Mouse (Mus musculus) CH12.LX (cell line): ENCODE results near the gene Nrg3.

Experiments
- CTCF ChIP-seq, 2 experiments: IDR thresholded peaks in 1 of 2; conservative IDR thresholded peaks in 1 of 2; 2 replicates each; pipeline ENCODE4 v1.5.1; 2011 to 2012; ENCODE audit warnings: low read depth in 2 of 2, low read length in 2 of 2, improper control_type of control experiment in 1 of 2, inconsistent platforms in 1 of 2, mild to moderate bottlenecking in 1 of 2, moderate library complexity in 1 of 2
- ETS1 ChIP-seq: conservative IDR thresholded peaks from 2 replicates; pipeline ENCODE4 v1.6.1; 2012; ENCODE audit warnings: low read depth, mild to moderate bottlenecking, inconsistent platforms, low read length, improper control_type of control experiment, moderate library complexity
- HCFC1 ChIP-seq: IDR thresholded peaks from 2 replicates; pipeline ENCODE4 v1.6.1; 2012; ENCODE audit warnings: low read depth, mild to moderate bottlenecking, inconsistent platforms, low read length, improper control_type of control experiment
- JUND ChIP-seq: conservative IDR thresholded peaks from 2 replicates; pipeline ENCODE4 v1.6.1; 2011; ENCODE audit warnings: low read depth, low read length, improper control_type of control experiment
- MAX ChIP-seq: IDR thresholded peaks from 2 replicates; pipeline ENCODE4 v1.6.1; 2011; ENCODE audit warnings: low read length, improper control_type of control experiment
- MYC ChIP-seq: IDR thresholded peaks from 2 replicates; pipeline ENCODE4 v1.6.1; 2011; ENCODE audit warnings: low read depth, mild to moderate bottlenecking, improper control_type of control experiment, low read length
- NRF1 ChIP-seq: IDR thresholded peaks from 2 replicates; pipeline ENCODE4 v1.6.1; 2014; ENCODE audit warnings: low read depth, mild to moderate bottlenecking, inconsistent platforms, low read length, improper control_type of control experiment, moderate library complexity
- POLR2A ChIP-seq: IDR thresholded peaks from 2 replicates; pipeline ENCODE4 v1.6.1; 2011; ENCODE audit warnings: low read depth, mild to moderate bottlenecking, improper control_type of control experiment, low read length
- POLR2AphosphoS2 ChIP-seq: IDR thresholded peaks from 2 replicates; pipeline ENCODE4 v1.6.1; 2011; ENCODE audit warnings: low read depth, low read length, improper control_type of control experiment
- SMC3 ChIP-seq: IDR thresholded peaks from 2 replicates; pipeline ENCODE4 v1.6.1; 2011; ENCODE audit warnings: low read depth, low read length, improper control_type of control experiment
- UBTF ChIP-seq: IDR thresholded peaks from 2 replicates; pipeline ENCODE4 v1.6.1; 2012; ENCODE audit warnings: low read depth, mild to moderate bottlenecking, inconsistent platforms, low read length, improper control_type of control experiment, moderate library complexity
- USF2 ChIP-seq: conservative IDR thresholded peaks from 2 replicates; pipeline ENCODE4 v1.6.1; 2011; ENCODE audit warnings: low read depth, low read length, improper control_type of control experiment
- ZMIZ1 ChIP-seq: IDR thresholded peaks from 2 replicates; pipeline ENCODE4 v1.6.1; 2012; ENCODE audit warnings: low read depth, mild to moderate bottlenecking, inconsistent platforms, low read length, improper control_type of control experiment

DNA sequence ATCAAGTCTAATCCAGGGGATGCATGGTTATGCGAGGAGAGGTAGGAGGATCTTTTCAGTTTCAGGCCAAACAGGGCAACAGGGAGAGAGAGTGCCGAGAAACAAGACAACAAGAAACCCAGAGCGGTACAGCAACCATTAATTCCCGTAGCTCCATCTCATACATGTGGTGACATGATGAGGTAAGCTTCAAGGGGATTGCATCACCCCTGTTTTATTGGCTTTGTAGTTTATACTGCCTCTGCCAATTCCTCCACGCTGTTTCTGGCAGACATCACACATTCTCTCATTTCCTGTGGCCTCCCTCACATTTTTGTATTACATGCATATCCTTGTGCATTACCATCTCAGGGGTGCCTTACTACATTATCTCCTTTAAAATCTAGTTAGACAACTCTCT is 280.9 kb downstream of the Nrg3 start:
- TF ChIP-seq ETS1 (no peak), USF2 (no peak), MYC (no peak), NRF1 (no peak), MAX (no peak), CTCF (conservative IDR thresholded peaks at IDR 0.05 in 1 of 2, IDR thresholded peaks at IDR 0.05 in 1 of 2; ENCODE audit: low read depth in 2 of 2, low read length in 2 of 2) (no peak), POLR2AphosphoS2 (no peak), HCFC1 (no peak), POLR2A (no peak), ZMIZ1 (no peak), SMC3 (no peak), JUND (no peak), UBTF (no peak)
